Mouse (Mus musculus): Measurements from ENCODE around the gene Plxnc1.

DNA sequence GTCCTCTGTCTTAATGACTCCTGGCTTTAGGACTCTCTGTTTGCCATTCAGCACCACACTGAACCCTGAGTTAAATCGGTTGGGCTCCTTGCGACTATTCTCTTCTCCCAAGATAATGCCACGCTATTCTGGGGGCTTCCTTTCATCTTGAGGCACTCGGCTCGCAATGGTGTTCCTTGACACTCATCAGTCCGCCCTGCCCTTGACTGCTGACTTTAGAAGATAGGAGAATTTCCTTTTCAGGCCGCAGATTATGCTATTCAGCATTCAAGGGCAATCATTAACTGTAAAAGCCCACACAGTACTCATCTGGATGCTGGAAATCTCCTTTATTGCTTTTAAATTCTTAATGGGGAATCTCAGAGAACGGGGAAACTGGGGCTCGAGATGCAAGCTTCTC is 108.8 kb downstream of the Plxnc1 start:
- TF ChIP-seq CTCF (IDR thresholded peaks at IDR 0.05; ENCODE audit: low read depth) (no peak), EP300 (IDR thresholded peaks at IDR 0.05; ENCODE audit: low read depth) (no peak)

All from heart, postnatal 0 days (tissue).